Mouse (Mus musculus): ENCODE data around the gene Kcnh4.
A peak's percentile ranks its signal among the peaks of the same experiment; 100 is the strongest.
"Not testable (repeated sequence)": the region's sequence is repeated elsewhere in the genome, so short reads cannot be mapped to it uniquely, and the experiment has no call there.

The Kcnh4 gene

DNA sequence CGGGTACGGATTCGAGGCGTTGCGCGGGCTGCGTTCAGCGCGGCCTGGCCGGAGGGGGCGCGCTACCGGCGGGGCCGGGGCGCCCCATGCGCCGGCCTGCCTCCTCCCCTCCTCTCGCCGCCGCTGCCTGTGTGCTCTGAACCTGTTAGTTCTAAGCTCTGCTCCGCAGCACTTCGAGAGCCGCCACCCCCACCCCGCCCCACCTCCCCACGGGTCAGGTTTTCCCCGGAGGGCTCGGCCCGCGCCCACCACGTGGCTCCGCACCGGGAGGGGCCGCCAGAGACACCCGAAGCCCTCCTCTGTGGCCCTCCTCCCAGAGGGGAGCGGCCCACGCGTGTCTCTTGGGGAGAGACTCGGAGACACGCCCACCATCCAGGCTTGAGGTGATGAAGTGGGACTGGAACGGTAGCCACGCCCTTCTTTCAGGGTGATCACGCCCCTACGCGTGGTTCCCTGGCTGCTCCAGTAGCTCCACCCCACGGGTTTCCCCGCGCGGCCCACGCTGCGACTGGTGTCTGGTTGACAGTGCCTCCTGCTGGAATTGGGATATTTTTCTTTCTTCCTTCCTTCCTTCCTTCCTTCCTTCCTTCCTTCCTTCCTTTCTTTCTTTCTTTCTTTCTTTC, at the start of gene Kcnh4:
Gene Kcnh4, minus strand, starts transcription at position 332 of the 623 bp plus-strand sequence.
- DNase-seq = peak; percentile 62 to 78

DNA sequence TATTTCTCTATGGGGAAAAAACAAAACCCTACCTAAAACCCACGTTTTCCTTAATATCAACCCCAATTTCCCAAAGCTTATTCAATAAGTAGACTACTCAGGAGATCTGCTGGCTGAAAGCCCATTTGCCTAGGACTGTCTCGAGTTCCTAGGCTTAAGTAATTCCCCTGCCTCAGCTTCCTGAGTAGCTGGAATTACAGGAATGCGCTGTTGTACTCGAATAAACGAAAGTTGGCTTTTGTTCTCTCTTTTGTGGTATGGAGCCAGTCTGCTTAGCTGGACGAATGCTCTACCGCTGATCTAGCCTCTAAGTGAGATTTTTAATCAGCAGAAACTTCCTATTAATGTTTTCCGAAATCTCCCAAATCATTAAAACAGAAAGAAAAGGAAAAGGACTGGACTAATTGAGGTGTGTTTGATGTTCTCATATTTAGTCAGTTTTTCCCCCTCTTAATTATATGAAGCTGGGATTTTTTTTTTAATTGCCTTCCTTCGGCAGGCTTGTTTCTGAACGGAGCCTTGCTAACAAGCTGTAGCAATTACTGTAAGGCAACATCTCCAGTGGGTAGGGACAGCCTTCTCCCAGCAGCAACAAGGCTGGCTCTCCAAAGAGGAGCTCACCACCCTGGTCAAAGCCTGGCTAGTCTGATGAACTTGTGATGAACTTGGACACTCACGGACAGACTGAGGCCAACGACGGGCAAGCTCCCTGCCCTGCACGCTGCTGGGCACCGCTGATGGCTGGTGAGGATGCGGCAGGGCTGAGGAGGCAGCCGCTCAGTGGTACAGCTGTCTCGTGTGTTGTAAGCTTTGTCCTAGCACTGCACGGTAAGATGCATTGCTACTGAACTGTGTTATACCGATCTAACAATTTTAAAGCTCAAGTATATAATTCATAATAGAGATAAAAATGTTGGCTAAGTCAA, 46.9 kb upstream of the Kcnh4 start:
- DNase-seq = no peak

DNA sequence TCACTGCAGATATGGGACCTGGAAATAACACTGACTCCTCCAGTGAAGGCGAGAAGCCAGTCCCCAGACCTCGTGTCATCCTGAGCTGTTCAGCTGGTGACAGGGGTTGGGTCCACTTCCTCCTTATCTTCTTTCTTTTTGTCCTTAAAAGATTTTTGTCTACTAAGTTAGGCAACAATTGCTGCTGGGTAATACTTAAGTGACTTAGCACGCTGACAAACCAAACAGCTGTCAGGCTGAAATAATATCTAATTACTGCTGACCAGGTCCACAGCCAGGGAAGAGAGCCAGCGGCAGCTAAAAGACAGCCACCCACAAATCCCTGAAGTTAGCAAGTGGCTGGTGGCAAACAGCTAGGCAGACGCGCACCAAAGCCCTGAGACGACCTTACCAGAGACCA, 45.8 kb upstream of the Kcnh4 start:
- DNase-seq = no peak

DNA sequence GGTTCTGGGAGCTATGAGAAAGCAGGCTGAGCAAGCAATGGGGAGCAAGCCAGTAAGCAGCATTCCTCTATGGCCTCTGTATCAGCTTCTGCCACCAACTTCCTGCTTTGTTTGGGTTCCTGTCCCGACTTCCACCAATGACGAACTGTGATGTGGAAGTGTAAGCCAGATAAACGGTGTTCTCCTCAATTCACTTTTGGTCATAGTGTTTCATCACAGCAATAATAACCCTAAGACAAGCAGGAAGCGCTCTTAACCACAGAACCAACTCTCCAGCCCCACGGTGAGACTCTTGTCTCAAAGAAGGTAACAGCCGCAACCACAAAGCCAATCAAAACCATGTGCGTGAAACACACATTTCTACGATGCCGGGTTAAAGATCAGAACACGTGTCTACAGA, 44.7 kb upstream of the Kcnh4 start:
- no peak for DNase-seq

DNA sequence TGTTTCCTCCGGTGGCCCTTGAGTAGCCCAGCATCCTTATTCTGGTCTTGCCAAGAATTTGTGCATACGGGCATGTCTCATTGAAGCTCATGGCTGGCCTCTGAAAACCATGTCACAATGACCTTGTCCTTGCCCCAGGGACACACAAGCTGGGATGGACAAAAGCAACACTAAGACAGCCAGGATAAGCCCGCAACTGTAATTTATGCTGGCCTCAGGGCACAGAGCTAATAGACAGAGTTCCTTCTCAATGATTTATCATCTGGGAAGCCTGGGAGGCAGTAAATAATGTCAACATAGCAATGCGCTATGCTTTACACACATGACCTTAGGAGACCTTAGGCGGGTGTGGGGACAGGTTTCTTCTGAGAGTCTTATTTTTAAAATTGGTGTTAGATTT, 39.7 kb upstream of the Kcnh4 start:
- DNase-seq = no peak

DNA sequence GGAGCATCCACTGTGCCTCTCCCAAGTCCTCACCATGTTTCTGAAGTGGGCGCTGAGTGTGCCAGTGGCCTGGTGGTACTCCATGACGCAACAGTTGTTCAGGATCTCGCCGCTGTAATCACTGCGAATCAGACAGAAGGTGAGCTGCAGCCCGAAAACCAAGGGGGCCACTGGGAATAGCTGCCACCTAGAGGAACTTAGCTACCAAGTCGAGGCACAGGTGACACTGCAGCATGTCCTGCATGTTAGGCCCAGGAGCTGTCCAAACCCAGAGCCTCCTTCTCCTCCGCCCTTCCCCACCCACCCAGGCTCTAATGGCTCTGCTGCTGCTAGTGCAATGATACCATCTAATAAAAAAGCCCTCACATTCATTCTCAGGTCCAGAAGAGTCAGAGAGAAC, 36.8 kb upstream of the Kcnh4 start:
- no peak for DNase-seq

DNA sequence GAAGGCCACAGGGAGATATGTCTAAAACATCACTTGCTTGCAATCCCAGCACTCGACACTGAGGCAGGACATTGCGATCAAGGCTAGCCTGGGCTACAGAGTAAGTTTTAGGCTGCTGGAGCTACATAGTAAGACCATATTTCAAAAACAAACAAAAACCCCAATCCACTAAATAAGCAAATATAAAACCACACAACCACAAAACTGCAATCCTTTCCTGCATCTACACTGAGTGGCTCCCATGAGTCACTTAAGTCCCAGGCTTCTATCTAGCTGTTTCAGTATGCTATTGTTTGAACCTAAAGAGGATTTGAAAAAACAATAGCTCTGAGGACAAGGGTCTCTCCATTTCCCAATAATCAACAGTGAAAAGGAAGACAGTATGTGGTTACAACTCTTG, 35.6 kb upstream of the Kcnh4 start:
- DNase-seq = no peak

DNA sequence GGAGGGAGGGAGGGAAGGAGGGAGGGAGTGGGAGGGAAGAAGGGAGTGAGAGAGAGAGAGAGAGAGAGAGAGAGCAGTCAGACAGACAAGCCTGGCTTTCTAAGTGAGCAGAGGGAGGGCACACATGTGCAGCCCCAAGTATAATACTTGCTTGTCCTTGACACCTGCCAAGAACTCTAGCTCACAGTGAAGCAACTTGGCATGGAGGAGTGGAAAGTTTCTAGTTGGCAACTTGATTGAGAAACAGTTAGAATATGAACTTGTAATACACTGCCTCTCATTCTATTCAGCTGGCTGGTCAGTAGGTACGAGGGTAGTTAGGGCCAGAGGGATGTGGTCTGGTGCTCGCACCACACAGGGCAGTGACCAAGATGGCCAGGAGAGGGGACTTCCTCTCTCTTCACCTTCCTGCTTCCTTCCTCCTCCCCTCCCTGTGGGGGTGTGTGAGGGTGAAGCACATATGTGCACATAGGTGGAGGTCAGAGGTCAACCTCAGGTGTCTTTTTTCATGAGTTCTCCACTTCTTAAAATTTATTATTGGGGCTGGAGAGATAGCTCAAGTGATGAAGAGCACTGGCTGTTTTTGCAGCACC, 31.8 kb upstream of the Kcnh4 start:
- DNase-seq = no peak

DNA sequence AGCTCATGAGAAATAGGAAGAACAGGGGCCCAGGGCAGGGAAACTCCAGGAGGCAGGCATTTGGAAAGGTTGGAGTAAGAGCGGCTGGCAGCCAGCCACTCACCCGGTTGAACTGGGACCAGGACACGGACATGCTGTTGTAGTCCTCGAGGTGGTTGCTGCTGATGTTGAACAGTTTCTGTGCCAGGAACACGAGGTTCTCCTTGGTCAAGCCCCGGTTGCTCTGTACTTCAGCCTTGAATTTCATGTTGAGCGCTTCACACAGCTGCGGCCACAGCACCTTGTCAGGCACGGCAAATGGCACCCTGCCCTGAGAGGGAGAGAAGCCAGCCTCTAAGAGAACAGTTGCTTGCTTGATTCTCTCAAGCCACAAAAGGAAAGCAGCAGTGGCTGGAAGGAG, 30.9 kb upstream of the Kcnh4 start:
- DNase-seq = not testable (repeated sequence)

DNA sequence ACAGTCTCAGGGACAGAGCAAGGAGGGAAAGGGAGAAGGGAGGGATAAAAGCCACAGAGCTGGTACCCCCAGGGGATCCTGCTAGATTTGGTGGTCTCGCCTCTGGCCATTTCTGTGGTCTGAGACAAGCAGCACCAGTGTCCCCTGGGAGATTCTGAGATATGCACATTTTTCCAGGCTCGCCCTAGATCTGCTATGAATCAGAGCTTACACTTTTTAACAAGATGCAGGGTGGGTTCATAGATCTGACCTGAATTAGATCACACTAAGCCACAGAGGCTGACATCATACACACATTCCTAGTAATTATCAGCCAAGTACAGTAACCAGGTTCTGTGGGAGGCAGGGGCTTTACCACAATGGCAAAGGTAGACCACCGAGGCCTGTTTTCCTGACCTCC, 30.0 kb upstream of the Kcnh4 start:
- DNase-seq = no peak

DNA sequence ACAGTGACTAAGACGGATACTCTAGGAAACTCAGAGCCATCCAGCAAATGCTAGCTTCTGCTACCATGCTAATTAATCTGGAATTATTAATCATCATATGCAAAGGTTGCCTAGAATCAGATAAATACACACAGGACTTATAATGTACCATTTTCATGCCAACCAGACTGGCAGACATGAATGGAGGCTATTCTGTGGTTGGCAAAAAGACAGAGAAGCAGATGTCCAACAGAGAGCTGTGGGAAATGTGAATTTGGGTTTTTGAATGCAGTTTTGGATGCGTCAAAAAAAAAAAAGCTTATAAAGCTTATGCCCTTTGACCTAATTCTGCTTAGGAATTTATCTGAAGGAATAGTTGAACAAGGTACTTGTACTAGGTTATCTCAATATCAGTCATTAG, 26.0 kb upstream of the Kcnh4 start:
- DNase-seq = no peak

DNA sequence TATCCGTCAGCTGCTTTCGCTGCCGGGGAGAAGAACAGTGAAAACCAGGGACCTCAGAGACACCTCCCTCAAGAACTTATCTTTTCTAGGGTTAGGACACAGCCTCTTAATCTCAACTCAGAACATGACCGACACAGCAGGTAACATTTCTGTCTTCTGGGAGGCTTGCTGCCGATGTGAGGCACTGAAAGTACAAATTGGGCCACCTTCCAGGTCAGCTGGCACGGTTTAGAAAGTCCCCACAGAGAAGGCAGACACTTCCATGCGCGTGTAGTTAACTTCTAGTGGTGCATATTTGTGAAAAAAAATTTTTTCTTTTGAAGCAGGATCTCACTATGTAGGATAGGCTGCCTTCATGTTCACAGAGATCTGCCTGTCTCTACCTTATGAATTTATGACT, 24.5 kb upstream of the Kcnh4 start:
- no peak for DNase-seq

DNA sequence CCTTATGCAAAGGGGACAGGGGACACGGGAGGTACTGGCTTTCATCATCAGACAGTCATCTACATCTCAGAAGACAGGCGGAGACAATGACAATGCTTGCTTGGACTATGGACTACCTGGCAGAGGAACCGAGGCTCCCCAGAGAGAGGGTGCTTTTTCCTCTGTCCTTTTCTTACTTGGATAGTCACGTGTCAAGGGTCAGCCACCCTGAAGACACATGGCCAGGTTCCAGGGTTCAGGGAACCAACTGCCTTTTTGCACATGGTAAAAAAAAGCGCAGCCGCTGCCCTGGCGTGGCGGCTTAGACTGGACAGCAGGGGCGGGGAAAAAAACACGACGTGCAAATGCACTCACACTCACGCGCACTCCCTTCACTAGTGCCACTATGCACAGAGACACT, 22.8 kb upstream of the Kcnh4 start:
- DNase-seq = no peak

DNA sequence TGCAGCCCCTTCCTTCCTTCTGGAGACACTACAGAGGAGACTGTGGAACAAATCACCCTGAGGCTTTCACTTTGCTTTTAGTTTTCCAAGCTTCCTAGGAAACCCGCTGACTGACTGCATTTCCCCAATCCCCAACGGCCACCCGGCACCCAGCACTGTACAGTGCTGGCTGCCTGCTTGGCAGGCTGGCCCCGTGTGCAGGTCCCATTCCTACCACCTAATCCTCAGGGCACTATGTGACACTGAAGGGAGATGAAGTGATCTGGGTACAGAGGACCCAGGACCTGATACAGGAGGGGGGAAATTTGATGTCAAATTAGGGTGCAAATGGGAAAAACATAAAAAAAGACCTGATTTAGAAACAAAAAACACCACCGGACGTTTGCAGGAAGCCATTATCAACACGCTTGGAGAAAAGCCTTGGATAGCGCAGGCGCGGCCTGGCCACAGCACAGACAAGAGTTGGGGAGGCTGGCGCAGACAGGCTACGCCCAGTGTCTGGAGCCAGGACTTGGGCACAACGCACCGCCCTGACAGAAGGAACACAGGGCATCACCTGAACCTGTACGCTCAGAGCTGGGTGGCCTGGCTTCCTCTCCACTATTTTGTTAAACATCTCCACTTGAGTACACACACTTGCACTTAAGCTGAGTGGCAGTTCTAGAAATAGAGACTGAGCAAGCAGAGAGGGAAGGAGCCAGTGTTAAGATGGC, 22.2 kb upstream of the Kcnh4 start:
- no peak for DNase-seq

DNA sequence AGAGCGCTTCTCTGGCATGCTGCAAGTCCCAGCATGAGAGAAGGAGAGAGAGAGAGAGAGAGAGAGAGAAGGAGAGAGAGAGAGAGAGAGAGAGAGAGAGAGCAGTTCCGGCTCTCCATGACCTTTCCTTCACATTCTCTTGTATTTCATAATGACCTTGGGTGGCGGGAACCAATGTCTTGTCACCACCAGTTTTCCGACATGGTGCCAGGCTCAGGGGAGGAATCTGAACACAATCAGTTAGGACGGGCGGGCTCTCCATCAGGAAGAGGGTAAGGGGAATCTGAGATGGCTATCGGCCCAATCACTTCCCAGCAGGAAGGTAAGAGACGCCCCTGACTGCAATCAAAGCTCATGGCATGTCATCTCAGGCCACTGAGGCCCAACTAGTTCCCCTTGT, 20.5 kb upstream of the Kcnh4 start:
- DNase-seq = no peak

DNA sequence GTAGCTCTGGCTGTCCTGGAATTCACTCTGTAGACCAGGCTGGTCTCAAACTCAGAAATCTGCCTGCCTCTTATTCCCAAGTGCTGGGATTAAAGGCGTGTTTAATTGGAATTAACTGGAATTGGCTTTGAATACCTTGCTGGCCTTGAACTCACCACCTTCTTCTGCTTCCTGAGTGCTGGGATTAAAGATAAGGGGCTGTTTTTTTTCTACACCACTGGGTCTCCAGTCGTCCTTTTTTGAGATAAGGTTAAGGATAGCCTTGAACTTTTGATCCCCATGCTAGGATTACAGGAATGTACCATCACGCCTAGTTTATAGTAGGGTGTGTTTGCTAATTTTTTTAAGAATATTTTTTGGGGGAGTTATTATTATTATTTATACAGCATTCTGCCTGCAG, 18.3 kb upstream of the Kcnh4 start:
- DNase-seq = no peak

DNA sequence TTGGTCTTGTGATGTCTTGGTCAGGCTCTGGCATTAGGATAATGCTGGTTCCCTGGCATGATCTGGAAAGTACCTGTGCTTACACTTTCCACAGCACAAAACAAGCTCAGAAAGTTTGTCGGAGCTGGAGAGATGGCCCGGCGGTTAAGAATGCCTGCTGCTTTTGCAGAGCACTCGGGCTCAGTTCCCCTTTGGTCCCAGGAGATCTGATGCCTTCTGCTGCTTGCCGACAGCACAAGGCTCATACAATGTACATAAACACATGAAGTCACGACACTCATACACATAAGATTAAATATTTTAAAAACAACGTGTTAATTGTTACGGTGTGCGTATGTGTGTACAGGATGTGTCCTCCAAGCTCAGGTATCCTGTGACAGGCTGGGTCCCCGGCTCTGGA, 16.2 kb upstream of the Kcnh4 start:
- no peak for DNase-seq

DNA sequence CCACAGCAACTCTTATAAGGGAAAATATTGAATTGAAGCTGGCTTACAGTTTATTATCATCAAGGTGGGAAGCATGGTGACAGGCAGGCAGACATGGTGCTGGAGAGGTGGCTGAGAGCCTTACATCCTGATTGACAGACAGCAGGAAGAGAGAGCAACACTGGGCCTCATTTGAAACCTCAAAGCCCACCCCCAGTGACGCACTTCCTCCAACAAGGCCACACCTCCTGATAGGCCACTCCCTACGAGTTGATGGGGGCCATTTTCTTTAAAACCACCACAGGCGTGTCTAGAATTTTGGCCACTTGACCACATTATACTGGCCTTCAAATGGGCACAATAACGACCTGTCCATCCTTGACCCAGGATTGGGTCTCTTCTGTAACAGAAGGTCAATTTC, 14.5 kb upstream of the Kcnh4 start:
- DNase-seq = no peak

DNA sequence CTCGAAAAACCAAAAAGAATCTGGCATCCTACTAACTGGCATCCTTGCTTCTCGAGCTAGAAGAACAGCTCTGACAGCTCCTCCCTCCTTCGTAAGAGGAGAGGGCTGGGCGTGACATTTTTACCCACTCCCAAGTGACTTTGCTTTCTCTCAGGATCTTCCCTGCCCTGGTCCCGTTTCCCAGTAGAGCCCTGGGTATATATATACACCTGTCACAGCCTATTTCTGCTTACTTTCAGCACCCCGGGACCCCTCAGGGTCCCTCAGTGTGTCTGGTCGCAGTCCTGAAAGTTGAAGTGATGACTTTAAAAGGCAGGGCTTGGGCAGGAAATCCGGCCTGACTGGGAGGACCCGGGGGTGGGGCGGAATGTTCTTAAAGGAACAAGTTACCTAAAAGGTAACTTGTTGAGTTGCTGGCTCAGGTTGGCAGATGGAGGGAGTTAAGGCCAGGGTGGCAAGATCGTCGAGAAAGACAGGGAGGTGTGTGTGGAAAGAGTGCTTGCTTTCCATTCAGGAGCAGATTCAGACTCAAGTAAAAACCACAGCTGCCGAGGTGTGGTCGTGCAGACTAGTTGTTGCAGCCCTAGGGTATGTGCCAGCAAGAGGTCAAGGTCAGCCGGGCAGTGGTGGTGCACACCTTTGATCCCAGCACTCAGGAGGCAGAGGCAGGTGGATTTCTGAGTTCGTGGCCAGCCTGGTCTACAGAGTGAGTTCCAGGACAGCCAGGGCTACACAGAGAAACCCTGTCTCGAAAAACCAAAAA, 11.1 kb upstream of the Kcnh4 start, which contains the start of gene Ghdc:
Gene Ghdc, minus strand, starts transcription at position 312 of the 763 bp plus-strand sequence.
- DNase-seq = peak; percentile 61 to 74

DNA sequence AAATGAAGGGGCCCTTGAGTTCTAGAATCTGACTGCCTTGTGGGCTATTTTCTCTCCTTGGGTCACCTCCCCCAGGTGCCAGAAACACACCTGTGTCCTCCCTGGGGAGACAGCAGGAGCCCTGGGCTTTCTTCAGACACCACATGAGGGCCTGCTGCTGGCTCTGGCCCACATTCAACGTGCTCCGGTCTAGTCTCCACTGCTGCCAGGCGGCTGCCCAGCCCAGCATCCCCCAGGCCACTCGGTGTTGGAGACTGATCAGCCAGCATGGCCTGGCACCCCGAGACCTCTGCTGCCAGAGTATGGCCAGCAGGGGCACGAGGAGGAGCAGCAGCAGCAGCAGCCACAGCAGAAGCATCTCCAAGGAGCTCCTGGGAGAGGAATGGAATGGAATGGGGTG, 10.2 kb upstream of the Kcnh4 start:
- DNase-seq = no peak

DNA sequence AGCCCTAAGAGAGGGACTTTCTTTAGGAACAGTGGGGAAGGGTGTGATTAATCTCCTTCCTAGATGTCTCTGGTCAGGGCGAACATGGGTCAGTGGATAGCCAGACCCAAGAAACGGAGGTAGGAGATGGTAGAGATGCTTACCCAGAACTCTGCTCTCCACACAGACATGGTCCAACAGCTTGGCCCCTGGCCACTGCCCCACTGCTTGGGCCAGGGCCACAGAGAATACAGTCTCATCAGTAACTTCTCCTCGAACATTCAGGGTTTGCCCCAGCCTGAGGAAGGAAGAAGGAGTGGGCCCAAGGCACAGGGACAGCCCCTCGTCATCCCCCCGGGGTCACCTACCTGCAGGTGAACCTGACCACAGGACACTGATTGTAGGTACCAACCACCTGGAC, 8.1 kb upstream of the Kcnh4 start:
- no peak for DNase-seq

DNA sequence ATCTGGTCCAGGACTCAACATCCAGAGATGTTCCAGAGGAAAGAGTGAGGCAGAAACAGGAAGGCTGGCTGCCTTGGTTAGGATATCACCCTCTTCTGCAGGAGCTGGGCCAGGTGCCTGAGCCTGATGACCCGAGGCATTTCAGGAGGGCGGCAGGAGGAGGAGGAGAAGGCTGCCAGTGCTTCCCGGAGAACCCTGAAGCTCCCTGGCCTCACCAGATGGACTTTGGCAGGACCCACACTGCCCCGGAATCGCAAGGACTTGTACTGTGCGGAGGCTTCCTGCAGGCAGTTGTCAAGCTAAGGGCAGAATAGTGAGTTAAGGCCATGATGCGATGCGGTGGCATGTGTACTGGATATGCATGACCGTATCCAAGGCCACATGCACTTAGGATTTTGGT, 7.0 kb upstream of the Kcnh4 start:
- DNase-seq = no peak

DNA sequence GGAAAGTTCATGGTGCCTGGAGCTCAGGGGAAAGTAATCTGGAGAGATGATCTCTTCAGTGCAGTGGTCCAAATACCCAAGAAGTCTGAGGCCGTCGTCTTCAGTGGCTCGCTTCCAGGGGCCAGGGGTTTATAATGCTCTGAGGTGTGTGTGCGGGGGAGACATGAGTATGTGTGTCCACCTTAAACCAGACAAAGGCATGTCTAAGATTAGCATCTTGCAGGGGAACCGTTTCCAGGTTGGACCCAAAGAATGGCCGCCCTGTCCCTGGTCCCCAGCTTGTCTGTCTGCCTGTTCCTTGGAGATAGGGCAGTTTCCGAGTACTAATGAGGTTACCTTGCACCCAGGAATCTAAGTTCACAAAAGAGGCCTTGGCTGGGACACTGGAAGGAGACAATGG, 3.1 kb upstream of the Kcnh4 start, which contains the start of gene Hcrt:
Gene Hcrt, minus strand, starts transcription at position 101 of the 400 bp plus-strand sequence.
- DNase-seq = no peak

Measured in thymus, adult 18-20 months (tissue).